In genomic region chr3:149413114-149413513, GRCm38 (mm10) we compare ENCODE assay signal across 15 mouse cellular contexts.
"Had no signal": no experiment of that assay in that cellular context is flagged by ENCODE, and none has a peak within 500 bp of the region (broad histone marks: within the 10 kb centered on the region; RNA-seq: fewer than 3 reads in every experiment).

No protein-coding gene starts in this region.

- H3K4me2 ChIP-seq: neural tube, embryonic 15.5 days; stomach, embryonic 15.5 days had no signal

- H3K36me3 ChIP-seq: neural tube, embryonic 15.5 days; stomach, embryonic 15.5 days had no signal

- H3K4me3 ChIP-seq: neural tube, embryonic 15.5 days; stomach, embryonic 15.5 days had no signal

- DNase-seq: retina, postnatal 1 day; right cerebral cortex, adult 18-20 months; right cerebral cortex, postnatal 14 days; right cerebral cortex, postnatal 25 days; right cerebral cortex, postnatal 4 days; spleen, adult 18-20 months; thymus, adult 18-20 months; thymus, adult 2 months; thymus, postnatal 14 days; thymus, postnatal 25 days; thymus, postnatal 36 days; thymus, postnatal 4 days had no signal

- H3K9me3 ChIP-seq: neural tube, embryonic 15.5 days; stomach, embryonic 15.5 days had no signal

- H3K27ac ChIP-seq: neural tube, embryonic 15.5 days; stomach, embryonic 15.5 days; stomach, postnatal 0 days had no signal

- H3K27me3 ChIP-seq: neural tube, embryonic 15.5 days; stomach, embryonic 15.5 days had no signal

- H3K4me1 ChIP-seq: neural tube, embryonic 15.5 days; stomach, embryonic 15.5 days had no signal

- H3K9ac ChIP-seq: neural tube, embryonic 15.5 days; stomach, embryonic 15.5 days had no signal
